Mouse (Mus musculus) A20 (cell line): ENCODE data around the gene Gm10775.

Experiments used
- DNase-seq: peaks from one replicate; pipeline ENCODE4 v3.0.0-alpha.2; 2011; ENCODE audit warnings: low read depth, low spot score

Gm10775 gene

DNA sequence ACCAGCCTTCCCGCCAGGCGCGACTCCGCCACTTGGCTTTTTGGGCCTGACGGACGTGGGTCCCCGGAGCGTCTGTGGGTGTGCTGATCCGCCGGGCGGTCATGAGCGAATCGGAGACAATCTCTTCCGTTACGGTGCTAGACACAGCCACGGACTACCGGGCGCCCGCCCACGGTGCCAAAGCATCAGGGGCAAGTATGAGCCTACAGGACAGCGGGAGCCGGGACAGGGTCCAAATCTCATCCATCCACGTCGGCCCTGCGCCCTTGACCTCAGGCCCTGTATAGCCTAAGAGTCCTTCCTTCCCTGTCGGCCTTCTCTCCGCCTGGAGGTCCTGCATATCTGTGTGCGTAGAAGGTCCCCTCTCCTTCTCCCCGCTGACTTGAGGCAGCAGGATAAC, at the start of gene Gm10775:
Gene Gm10775 (plus strand): TSS at position 301 of the 400 bp plus-strand sequence.
- DNase-seq, result no peak

GRCm38 (mm10) chr13:65225945-65226344, 33.4 kb upstream of the Gm10775 start:
- no peak for DNase-seq

GRCm38 (mm10) chr13:65226657-65227056, 32.7 kb upstream of the Gm10775 start:
- no peak for DNase-seq

GRCm38 (mm10) chr13:65237211-65237610, 22.1 kb upstream of the Gm10775 start:
- no peak for DNase-seq

- DNase-seq, result peak; percentile 97
These were observed 18.7 kb upstream of the Gm10775 start for GRCm38 (mm10) chr13:65240509-65241098.

- DNase-seq, result peak; percentile 95
These were observed 18.2 kb upstream of the Gm10775 start for GRCm38 (mm10) chr13:65241099-65241626.

DNA sequence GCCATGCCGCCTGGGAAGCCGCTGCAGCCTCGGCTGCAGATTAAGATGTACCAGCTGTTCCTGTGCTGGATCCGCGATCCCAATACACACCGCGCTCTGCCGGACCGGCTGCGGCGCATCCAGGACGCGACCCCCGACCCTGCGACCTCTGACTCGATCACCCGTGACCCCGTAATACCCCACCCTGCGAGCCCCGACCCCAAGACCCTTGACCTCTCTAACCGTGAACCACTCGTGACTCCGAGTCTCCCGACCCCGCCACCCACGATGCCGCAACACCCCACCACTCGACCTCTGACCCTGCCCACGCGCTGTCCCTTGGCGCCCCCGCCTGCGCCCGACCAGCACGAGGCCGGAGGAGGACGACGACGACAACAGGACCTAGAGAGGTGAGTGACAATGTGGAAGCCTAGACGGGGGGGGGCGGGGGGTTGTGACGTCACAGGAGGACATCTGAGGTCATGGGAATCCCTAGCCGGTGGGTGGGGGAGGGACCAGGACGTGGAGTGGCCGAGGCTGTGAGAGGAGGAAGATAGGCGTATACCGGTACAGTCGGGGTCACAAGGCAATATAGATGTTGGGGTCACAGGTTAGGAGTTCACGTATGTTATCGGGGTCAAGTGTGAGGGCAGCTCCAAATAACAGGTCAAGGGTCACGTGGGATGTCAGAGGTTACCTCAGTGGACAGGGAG, 17.6 kb upstream of the Gm10775 start:
- no peak for DNase-seq

GRCm38 (mm10) chr13:65242319-65242787, 17.0 kb upstream of the Gm10775 start:
- no peak for DNase-seq

DNA sequence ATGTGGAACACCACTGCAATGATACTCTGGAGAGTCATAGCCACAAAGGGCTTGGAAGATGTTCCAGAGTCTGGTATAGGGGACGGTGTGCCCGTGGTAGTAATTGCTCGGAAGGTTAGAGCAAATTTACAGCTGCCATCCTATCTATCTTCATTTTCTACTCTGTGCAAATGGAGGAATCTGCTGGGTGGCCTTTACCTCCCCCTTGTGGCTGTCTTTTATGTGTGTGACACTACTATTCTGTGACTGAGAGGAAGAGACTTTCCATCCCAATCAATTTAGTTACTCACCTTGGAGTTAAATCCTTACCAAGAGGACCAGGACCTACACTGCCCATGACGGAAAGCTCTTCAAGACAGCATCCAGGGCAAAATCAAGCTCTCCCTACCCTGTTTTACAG, 16.1 kb upstream of the Gm10775 start:
- DNase-seq, result no peak

DNA sequence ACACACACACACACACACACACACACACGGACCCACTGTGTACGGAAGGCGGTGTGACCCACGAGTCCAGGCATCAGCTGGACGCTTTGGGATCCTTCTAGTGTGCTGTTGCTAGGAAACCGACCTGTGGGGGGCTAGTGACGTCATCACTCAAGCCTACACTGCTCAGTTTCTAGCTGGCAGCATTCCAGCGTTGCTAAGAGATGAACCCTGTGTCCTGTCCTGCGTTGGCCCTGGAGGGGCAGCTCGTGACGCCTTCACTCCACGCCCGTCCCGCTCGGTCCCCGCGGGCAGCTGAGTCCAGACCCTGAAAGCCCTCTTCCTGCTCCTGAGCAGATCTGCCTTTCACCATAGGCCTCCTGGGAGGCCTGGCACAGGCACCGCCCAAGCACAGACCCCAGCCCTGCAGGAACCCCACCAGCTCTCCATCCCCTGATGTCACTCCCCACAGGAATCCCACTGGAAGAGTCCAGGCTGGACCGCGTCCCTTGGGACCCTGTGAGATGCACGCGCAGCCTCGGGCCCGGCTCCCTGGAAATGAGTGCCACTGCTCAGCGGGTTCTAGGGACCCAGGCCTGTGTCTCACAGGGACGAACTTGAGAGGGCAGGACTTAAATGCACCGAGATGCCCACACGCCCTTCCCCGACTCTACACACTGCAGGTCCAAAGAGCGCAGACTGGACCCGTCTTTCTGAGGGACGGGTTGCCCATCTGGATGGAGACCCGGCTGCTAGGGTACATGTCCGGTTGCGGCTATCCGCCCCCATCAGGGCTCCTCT, 974 bp upstream of the Gm10775 start:
- DNase-seq, result no peak

GRCm38 (mm10) chr13:65262086-65262485, 2.7 kb downstream of the Gm10775 start:
- no peak for DNase-seq

DNA sequence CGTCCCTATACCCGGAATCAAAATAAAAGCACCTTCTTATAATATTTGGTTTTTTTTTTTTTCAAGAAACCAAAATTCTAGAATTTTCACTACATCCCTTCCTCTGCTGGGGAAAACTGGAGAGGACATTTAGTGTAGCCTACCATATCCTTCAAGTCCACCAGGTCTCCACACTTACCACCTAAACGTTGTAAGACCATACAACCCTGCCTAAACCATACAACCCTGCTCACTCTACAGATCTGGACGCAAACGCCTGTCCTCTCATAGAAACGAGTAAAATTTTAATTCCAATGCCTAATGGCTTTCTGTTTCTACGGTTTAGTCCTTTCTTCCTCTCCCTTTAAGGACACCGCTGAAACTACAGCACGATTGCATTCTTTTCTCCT, 18.6 kb downstream of the Gm10775 start:
- DNase-seq, result no peak

DNA sequence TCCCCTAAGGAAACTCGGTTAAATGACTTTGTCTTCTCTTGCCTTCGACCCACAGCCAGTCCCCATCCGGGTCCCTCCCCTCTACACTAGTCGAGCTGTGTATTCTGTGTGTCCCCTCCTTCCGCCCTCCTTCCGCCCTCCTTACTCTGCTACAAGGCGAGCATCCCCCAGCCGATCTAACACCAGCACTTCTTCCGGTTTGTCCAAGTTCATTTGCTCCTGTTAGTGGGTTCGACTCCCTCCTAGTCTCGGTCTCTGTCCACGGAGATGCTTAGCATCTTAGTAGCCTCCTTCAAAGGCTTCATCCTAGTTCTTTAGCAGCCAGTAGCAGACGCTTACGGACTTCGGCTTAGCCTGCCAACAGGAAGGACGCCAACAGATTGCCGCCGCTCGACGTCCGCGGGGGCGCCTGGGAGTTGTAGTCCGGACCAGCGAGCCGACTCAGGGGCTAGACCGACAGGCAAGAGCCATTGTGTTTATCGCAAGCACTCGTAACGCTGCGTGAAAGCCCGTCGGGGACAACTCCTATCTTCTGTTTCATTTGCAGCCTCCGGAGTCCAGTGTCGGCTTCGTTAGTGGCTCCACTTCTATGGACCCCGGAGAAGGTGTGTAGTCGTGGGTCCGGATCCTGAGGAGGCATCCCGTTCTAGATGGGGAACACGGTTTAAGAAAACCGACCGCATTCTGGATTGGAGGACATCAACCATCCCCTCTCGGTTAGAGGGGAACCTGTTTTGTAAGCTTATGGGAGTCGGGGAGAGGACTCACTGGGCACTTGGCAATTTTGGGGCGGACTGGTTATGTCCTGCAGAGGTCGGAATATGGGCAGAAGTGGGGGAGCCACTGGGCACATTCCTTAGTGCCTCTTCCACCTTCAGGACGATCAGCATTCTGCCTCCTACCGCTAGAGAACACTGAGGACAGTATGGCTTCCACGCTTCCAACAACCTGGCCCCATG, 19.3 kb downstream of the Gm10775 start, which contains the start of gene Zfp369:
Gene Zfp369 (plus strand): TSS at position 432 of the 959 bp plus-strand sequence.
- DNase-seq, result peak; percentile 95

GRCm38 (mm10) chr13:65286771-65287170, 27.4 kb downstream of the Gm10775 start:
- no peak for DNase-seq

DNA sequence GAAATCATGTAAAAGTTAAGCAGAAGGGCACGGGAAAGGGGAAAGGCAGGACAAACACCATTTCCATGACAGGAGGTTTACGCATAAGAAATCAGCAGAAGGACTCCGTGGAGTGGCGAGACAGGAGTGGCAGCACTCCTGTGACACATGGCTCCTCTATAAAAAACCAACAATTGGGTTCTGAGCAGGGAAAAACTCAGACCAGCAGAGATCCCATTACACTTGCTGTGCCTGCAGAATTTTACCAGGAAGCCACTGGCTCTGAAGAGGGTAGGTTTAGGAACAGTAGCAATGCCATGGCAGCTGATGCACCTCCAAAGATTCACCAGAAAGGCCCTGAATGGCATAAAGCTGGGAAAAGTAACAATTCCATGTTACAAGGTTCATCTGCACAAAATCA, 37.0 kb downstream of the Gm10775 start:
- DNase-seq, result no peak
